Mouse (Mus musculus): ENCODE measurements around the gene Coro1b. TPM values are rescaled to one million over a fixed set of nuclear protein-coding genes. Genes with fewer than 3 reads are reported as not detected.
A peak's percentile ranks its signal among the peaks of the same experiment; 100 is the strongest.
"Not testable (repeated sequence)": the region's sequence is repeated elsewhere in the genome, so short reads cannot be mapped to it uniquely, and the experiment has no call there.

Coro1b gene
- polyA plus RNA-seq, 1 experiment from 2014 or later, result 237 TPM

DNA sequence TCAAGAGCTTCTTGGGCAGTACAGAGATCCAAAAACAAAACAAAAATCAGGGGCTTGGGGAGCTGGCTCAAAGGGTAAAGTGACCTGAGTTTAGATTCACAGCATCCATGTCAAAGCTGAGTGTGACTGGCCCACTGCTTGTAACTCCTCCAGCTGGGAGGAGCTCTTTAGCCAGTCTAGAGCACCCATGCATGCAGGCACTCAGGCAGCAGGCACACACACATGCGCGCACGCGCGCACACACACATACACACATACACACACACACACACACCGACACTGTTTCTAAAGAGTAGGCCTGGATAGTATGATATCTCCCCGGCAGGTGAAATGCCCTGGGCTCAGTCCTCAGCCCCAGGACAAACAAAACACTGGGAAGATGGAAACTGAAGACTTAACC lies 31.4 kb upstream of the Coro1b start:
- Histone ChIP-seq H3K9ac (ENCODE audit: low read depth, low read length) (no peak overlapping the region), H3K27ac (ENCODE audit: low read depth, low read length) (no peak overlapping the region), H3K27me3 (replicated peaks; ENCODE audit: control insufficient read depth, insufficient read depth, low read length) (no peaks in the 10 kb centered on the region), H3K9me3 (ENCODE audit: control insufficient read depth) (no peaks in the 10 kb centered on the region), H3K36me3 (ENCODE audit: control insufficient read depth, insufficient read depth) (peaks cover 60% of the 10 kb centered on the region), H3K4me2 (replicated peaks; ENCODE audit: low read depth) (no peak overlapping the region), H3K4me1 (replicated peaks; ENCODE audit: control insufficient read depth, insufficient read depth, low read length) (peaks cover 8% of the 10 kb centered on the region), H3K4me3 (ENCODE audit: low read depth, low read length) (no peak overlapping the region)
- no peak for ATAC-seq
- no peak for TF ChIP-seq CTCF (IDR thresholded peaks at IDR 0.05; ENCODE audit: low read depth)
- 97% methylated on average over 7 of the region's 7 CpGs for WGBS

DNA sequence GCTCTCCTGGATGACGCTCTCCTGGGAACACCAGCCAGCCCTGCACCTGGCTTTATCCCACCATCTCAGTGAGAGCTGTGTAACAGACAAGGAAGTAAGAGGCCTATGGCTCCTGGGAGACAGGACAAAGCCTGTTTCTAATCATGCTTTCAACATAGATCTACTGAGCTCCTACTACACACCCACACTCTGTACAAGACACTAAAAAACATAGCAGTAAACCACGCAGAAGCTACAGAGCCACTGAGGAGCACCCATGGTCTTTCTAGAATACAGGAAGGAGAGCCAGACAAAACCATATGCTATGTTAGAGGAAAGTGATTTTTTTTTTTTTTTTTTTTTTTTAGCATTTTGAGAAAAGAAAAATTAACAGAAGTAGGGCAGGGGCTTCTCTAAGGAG lies 30.1 kb upstream of the Coro1b start:
- H3K9ac ChIP-seq (ENCODE audit: low read depth, low read length), result no peak overlapping the region
- ATAC-seq, result no peak
- H3K9me3 ChIP-seq (ENCODE audit: control insufficient read depth), result no peaks in the 10 kb centered on the region
- H3K4me2 ChIP-seq (replicated peaks; ENCODE audit: low read depth), result no peak overlapping the region
- peaks cover 3% of the 10 kb centered on the region for H3K4me1 ChIP-seq (replicated peaks; ENCODE audit: control insufficient read depth, insufficient read depth, low read length)
- WGBS, result 94% methylated on average over 2 of the region's 2 CpGs
- H3K36me3 ChIP-seq (ENCODE audit: control insufficient read depth, insufficient read depth), result peaks cover 46% of the 10 kb centered on the region
- H3K4me3 ChIP-seq (ENCODE audit: low read depth, low read length), result no peak overlapping the region
- no peak for TF ChIP-seq CTCF (IDR thresholded peaks at IDR 0.05; ENCODE audit: low read depth)
- H3K27ac ChIP-seq (ENCODE audit: low read depth, low read length), result no peak overlapping the region
- H3K27me3 ChIP-seq (replicated peaks; ENCODE audit: control insufficient read depth, insufficient read depth, low read length), result no peaks in the 10 kb centered on the region

DNA sequence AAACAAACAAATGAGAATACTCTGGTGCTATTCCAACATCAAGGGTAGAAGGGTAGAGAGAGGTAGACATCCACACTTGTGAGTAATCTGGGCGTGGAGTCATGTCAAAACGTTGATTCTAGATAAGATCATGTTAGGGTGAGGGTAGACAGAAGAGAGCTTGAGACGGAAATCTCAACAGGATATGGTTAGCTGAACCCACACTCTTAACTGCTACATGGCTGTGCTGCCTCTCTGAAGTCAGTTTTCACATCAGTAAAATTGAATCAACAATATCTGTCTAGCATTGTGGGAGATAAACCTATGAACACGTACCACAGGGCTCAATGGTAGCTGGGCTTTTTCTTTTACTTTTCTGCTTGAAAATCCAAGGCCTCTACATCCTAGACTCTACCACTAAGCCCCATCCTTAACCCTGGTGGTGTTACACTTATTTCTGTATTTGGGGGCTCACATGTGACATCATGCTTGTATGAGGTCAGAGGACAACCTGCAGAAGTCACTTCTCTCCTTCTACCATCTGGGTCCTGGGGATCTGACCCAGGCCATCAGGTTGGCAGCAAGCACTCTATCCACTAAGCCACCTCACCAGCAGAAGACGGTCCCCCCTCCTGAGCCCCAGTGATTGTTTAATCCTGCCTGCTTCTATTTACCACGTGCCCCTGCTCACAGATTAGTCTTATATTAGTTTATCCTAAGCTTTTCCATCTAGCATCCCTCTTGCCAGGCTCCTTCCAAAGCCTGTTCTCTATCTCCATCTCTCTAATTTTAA lies 28.5 kb upstream of the Coro1b start:
- Histone ChIP-seq H3K27me3 (replicated peaks; ENCODE audit: control insufficient read depth, insufficient read depth, low read length) (no peaks in the 10 kb centered on the region), H3K9me3 (ENCODE audit: control insufficient read depth) (no peaks in the 10 kb centered on the region), H3K4me2 (replicated peaks; ENCODE audit: low read depth) (peak overlapping the region; percentile 53; the same call in 1 of the 2 replicates), H3K27ac (ENCODE audit: low read depth, low read length) (no peak overlapping the region), H3K4me1 (replicated peaks; ENCODE audit: control insufficient read depth, insufficient read depth, low read length) (peaks cover 3% of the 10 kb centered on the region; the same call in 1 of the 2 replicates), H3K4me3 (ENCODE audit: low read depth, low read length) (no peak overlapping the region), H3K36me3 (ENCODE audit: control insufficient read depth, insufficient read depth) (peaks cover 34% of the 10 kb centered on the region), H3K9ac (ENCODE audit: low read depth, low read length) (no peak overlapping the region)
- ATAC-seq, result no peak
- WGBS, result 74% methylated on average over 6 of the region's 6 CpGs
- no peak for TF ChIP-seq CTCF (IDR thresholded peaks at IDR 0.05; ENCODE audit: low read depth)

DNA sequence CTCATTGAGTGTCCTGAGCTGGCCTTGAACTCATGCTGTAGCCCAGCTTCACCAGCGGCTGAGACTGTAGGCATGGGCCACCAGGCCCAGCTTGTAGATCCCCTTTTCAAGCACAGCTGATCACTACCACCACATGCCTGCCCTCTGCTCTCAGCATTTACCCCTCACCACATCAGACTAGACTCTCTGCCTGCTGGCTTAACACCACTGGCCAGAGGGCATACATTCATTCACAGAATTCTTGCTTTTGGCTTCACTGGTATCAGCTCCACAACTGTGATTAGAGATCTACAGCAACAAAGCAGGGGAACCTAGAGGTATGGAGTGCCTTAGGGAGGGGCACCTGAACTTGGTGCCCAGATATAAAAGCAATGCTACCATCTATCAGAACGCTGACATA lies 27.9 kb upstream of the Coro1b start:
- TF ChIP-seq CTCF (IDR thresholded peaks at IDR 0.05; ENCODE audit: low read depth), result no peak
- Histone ChIP-seq H3K36me3 (ENCODE audit: control insufficient read depth, insufficient read depth) (peaks cover 28% of the 10 kb centered on the region), H3K4me2 (replicated peaks; ENCODE audit: low read depth) (peak overlapping the region; percentile 53; the same call in 1 of the 2 replicates), H3K4me1 (replicated peaks; ENCODE audit: control insufficient read depth, insufficient read depth, low read length) (peaks cover 6% of the 10 kb centered on the region; the same call in 1 of the 2 replicates), H3K27me3 (replicated peaks; ENCODE audit: control insufficient read depth, insufficient read depth, low read length) (no peaks in the 10 kb centered on the region), H3K4me3 (ENCODE audit: low read depth, low read length) (peak overlapping the region; percentile 34; the same call in 1 of the 2 replicates), H3K27ac (ENCODE audit: low read depth, low read length) (no peak overlapping the region), H3K9me3 (ENCODE audit: control insufficient read depth) (no peaks in the 10 kb centered on the region), H3K9ac (ENCODE audit: low read depth, low read length) (no peak overlapping the region)
- 92% methylated on average over 2 of the region's 2 CpGs for WGBS
- no peak for ATAC-seq

DNA sequence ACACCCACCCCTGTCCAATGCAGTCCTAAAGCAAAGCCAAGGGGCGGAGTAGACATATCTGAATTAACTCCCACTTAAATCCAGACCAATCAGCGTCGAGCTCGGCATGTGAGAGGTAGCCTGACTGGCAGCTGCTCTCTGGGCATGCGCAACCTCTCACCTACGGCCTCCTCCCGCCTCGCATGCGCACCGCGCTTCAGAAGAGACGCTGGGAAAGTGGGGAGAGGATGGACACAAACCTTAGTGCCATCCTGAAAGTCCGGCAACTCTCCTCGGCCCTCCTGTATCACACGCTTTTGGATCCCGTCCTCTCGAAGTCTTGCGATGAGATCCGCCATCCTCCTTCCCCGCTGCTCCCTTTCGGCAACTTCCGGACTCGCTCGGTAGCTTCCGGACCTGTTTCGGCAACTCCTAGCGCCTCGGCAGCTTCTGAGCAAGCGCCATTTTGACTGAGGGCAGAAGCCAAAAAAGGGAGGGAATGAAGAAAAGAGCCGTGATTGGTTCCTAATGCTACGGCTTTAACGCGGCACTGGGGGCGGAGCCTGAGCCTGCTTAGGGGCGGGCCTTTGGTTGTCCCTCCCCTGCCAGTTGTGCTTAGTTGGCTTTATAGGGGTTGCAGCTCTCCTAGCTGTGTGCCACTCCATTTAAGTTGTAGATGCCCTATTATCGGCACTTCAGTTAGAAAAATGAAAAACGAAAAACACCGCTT lies 27.2 kb upstream of the Coro1b start:
- Histone ChIP-seq H3K27ac (ENCODE audit: low read depth, low read length) (peak overlapping the region; percentile 43), H3K27me3 (replicated peaks; ENCODE audit: control insufficient read depth, insufficient read depth, low read length) (no peaks in the 10 kb centered on the region), H3K4me2 (replicated peaks; ENCODE audit: low read depth) (peak overlapping the region; percentile 53), H3K4me3 (ENCODE audit: low read depth, low read length) (peak overlapping the region; percentile 34), H3K9ac (ENCODE audit: low read depth, low read length) (peak overlapping the region; percentile 43; the same call in 1 of the 2 replicates), H3K36me3 (ENCODE audit: control insufficient read depth, insufficient read depth) (peaks cover 21% of the 10 kb centered on the region), H3K9me3 (ENCODE audit: control insufficient read depth) (no peaks in the 10 kb centered on the region), H3K4me1 (replicated peaks; ENCODE audit: control insufficient read depth, insufficient read depth, low read length) (peaks cover 6% of the 10 kb centered on the region; the same call in 1 of the 2 replicates)
- ATAC-seq, result peak; percentile 74
- WGBS, result 2% methylated on average over 38 of the region's 38 CpGs
- no peak for TF ChIP-seq CTCF (IDR thresholded peaks at IDR 0.05; ENCODE audit: low read depth)

DNA sequence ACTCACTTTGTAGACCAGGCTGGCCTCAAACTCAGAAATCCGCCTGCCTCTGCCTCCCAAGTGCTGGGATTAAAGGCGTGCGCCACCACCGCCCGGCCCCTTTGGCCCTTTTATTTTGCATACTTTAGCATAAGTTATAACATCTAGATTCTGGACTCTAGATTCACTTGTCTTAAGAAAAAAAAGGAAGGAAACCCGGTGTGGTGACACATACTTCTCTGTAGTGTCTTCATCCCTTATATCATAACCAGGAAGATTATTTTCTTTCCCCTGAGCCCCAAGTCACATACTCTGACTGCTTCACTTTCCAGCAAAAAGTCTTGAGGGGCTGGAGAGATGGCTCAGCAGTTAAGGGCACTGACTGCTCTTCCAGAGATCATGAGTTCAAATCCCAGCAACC lies 26.5 kb upstream of the Coro1b start:
- not testable (repeated sequence) for H3K9ac ChIP-seq (ENCODE audit: low read depth, low read length); H3K4me1 ChIP-seq (replicated peaks; ENCODE audit: control insufficient read depth, insufficient read depth, low read length); H3K9me3 ChIP-seq (ENCODE audit: control insufficient read depth); ATAC-seq; H3K4me3 ChIP-seq (ENCODE audit: low read depth, low read length); H3K27ac ChIP-seq (ENCODE audit: low read depth, low read length); H3K27me3 ChIP-seq (replicated peaks; ENCODE audit: control insufficient read depth, insufficient read depth, low read length)
- Histone ChIP-seq H3K4me2 (replicated peaks; ENCODE audit: low read depth) (peak overlapping the region; percentile 53; the same call in 1 of the 2 replicates), H3K36me3 (ENCODE audit: control insufficient read depth, insufficient read depth) (peaks cover 18% of the 10 kb centered on the region)
- WGBS, result 58% methylated on average over 6 of the region's 6 CpGs

Data from intestine, postnatal 0 days (tissue).